Mouse (Mus musculus): Measurements from ENCODE around the gene Stx18.

GRCm38 (mm10) chr5:38016945-38017344, 21.6 kb upstream of the Stx18 start:
- TF ChIP-seq CTCF (conservative IDR thresholded peaks at IDR 0.05; ENCODE audit: insufficient read depth, insufficient read length, low read depth, low read length) (no peak), POLR2A (IDR thresholded peaks at IDR 0.05; ENCODE audit: low read depth, low read length) (no peak)
